Mouse (Mus musculus) C2C12 (cell line): ENCODE data around the gene Pithd1.

Experiments used
- CEBPB ChIP-seq: IDR thresholded peaks from one replicate; pipeline ENCODE4 v1.6.1; 2011; ENCODE audit warnings: low read depth, mild to moderate bottlenecking, control low read depth, moderate library complexity
- CTCF ChIP-seq: IDR thresholded peaks from one replicate; pipeline ENCODE4 v1.5.1; 2011; ENCODE audit not compliant: control insufficient read depth, insufficient read depth, insufficient read length
- MYOG ChIP-seq: IDR thresholded peaks from one replicate; pipeline ENCODE4 v1.6.1; 2011; ENCODE audit not compliant: control insufficient read depth, insufficient read length; ENCODE audit errors: extremely low read depth
- USF1 ChIP-seq: IDR thresholded peaks from one replicate; pipeline ENCODE4 v1.6.1; 2011; ENCODE audit warnings: low read depth, mild to moderate bottlenecking, control low read depth, moderate library complexity

- TF ChIP-seq CEBPB (no peak), USF1 (no peak), MYOG (no peak), CTCF (no peak)
These were observed 16.5 kb downstream of the Pithd1 start for GRCm38 (mm10) chr4:135970585-135970984.
